Mouse (Mus musculus) erythroblast, embryonic 14.5 days (primary cell): ENCODE measurements around the gene Proser3.

ENCODE experiments used
- GATA1 ChIP-seq: IDR thresholded peaks from 2 replicates; pipeline ENCODE4 v1.6.1; 2012; ENCODE audit warnings: low read length, inconsistent platforms, mixed read lengths
- TAL1 ChIP-seq: IDR thresholded peaks from 3 replicates; pipeline ENCODE4 v1.6.1; 2012; ENCODE audit warnings: low read length, inconsistent platforms, mixed read lengths

GRCm38 (mm10) chr7:30544327-30544726, 7.8 kb downstream of the Proser3 start:
- TF ChIP-seq GATA1 (no peak), TAL1 (no peak)
